Mouse (Mus musculus): ENCODE measurements at regions not wholly inside any gene's neighbourhood (a gene's known extent, or its start where the extent isn't known, plus 50 kb on each side); places are given as distances from the start of the nearest gene placed in this dataset.

DNA sequence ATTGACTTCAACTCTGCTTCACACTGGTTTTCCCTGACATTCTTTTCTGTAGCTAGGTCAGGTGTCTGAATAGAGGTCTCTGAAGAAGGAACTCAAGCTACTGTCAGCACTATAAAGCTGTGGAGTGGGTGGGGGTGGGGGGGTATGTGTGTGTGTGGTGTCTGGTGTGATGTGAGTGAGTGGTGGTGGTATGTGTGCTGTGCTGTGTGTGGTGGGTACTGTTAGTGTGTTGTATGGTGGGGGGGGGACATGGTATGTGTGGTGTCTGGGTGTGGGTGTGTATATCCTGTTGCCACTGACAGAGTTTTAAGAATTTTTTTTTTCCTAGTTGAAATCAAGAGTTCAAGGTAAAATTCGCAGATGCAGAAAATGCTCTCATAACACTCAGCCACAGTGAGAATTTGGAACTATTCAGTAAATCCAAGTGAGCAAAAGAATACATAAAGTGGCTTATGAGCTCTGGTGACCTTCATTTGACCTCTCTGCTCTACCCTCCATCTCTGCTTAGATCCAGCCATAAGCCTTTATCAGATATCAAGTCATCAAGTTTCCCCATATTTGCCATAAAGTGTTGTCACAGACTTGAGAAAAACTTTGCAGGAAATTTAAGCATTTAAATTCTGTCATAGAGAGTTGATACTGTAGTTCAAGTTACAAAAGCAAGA lies 194.2 kb downstream of the Mreg start:
- Histone ChIP-seq H3K27me3 (ENCODE audit: control insufficient read depth, insufficient read depth, low read length) (no peaks in the 10 kb centered on the region), H3K27ac (replicated peaks; ENCODE audit: low read depth, low read length) (no peak overlapping the region), H3K36me3 (ENCODE audit: control insufficient read depth, insufficient read depth, low read length) (no peaks in the 10 kb centered on the region), H3K9me3 (ENCODE audit: control insufficient read depth, low read length) (no peaks in the 10 kb centered on the region), H3K9ac (ENCODE audit: low read length) (no peak overlapping the region), H3K4me1 (ENCODE audit: control insufficient read depth, insufficient read depth, low read length) (peaks cover 7% of the 10 kb centered on the region; the same call in 1 of the 2 replicates), H3K4me2 (ENCODE audit: low read depth, severe bottlenecking) (no peak overlapping the region), H3K4me3 (ENCODE audit: low read depth, low read length) (no peak overlapping the region)
- no peak for DNase-seq (ENCODE audit: low spot score)
- 82% methylated on average over 1 of the region's 1 CpGs for WGBS
- no peak for ATAC-seq (ENCODE audit: insufficient number of reproducible peaks, low FRiP score, low TSS enrichment, low read depth)

DNA sequence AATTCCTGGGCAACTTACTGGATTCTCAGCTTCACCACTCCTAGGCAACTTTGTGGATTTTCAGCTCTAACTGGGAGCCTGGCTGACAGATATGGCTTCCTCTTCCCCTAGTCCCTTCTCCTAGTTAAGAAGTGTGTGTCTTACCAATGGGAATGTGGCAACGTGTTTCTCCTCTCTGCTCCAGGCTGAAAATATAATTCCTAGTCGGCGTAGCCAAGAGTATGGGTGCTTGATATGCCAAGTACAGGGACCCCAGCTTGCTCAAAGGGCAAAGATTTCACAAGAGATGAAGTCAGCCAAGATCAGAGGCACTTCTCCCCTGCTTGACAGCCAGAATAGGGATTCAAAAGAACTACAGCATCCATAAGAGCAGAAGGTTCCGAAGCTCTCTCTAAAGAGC lies 196.6 kb downstream of the Mreg start:
- H3K27me3 ChIP-seq (ENCODE audit: control insufficient read depth, insufficient read depth, low read length) = no peaks in the 10 kb centered on the region
- no peak for DNase-seq (ENCODE audit: low spot score)
- ATAC-seq (ENCODE audit: insufficient number of reproducible peaks, low FRiP score, low TSS enrichment, low read depth) = no peak
- H3K4me3 ChIP-seq (ENCODE audit: low read depth, low read length) = no peak overlapping the region
- no peaks in the 10 kb centered on the region for H3K9me3 ChIP-seq (ENCODE audit: control insufficient read depth, low read length)
- no peak overlapping the region for H3K27ac ChIP-seq (replicated peaks; ENCODE audit: low read depth, low read length)
- no peaks in the 10 kb centered on the region for H3K36me3 ChIP-seq (ENCODE audit: control insufficient read depth, insufficient read depth, low read length)
- H3K9ac ChIP-seq (ENCODE audit: low read length) = no peak overlapping the region
- peaks cover 7% of the 10 kb centered on the region; the same call in 1 of the 2 replicates for H3K4me1 ChIP-seq (ENCODE audit: control insufficient read depth, insufficient read depth, low read length)
- 93% methylated on average over 4 of the region's 4 CpGs for WGBS
- H3K4me2 ChIP-seq (ENCODE audit: low read depth, severe bottlenecking) = no peak overlapping the region

DNA sequence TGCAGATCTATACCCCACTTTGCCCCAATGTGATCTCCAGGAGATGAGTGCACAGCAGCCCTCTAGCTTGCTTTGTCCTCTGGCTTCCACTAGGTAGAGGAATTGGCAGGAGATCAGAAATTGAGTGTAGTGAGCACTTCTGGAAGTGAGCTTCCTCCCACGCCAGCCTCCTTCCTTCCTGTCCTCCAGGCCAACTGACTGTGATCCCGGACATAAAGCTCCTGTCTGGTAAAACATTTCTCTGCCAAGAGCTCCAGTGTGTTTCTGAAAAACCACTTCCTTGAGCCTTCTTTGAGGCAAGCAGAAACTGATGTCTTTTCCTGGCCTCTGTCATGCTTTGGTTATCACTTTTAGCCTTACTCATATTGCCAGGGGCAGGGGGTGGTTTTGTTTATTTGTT lies 197.5 kb downstream of the Mreg start:
- no peaks in the 10 kb centered on the region for H3K9me3 ChIP-seq (ENCODE audit: control insufficient read depth, low read length)
- ATAC-seq (ENCODE audit: insufficient number of reproducible peaks, low FRiP score, low TSS enrichment, low read depth) = no peak
- no peak overlapping the region for H3K4me2 ChIP-seq (ENCODE audit: low read depth, severe bottlenecking)
- H3K36me3 ChIP-seq (ENCODE audit: control insufficient read depth, insufficient read depth, low read length) = no peaks in the 10 kb centered on the region
- H3K27me3 ChIP-seq (ENCODE audit: control insufficient read depth, insufficient read depth, low read length) = no peaks in the 10 kb centered on the region
- H3K4me3 ChIP-seq (ENCODE audit: low read depth, low read length) = no peak overlapping the region
- H3K9ac ChIP-seq (ENCODE audit: low read length) = no peak overlapping the region
- no peak for DNase-seq (ENCODE audit: low spot score)
- H3K27ac ChIP-seq (replicated peaks; ENCODE audit: low read depth, low read length) = no peak overlapping the region
- 68% methylated on average over 2 of the region's 2 CpGs for WGBS
- peaks cover 7% of the 10 kb centered on the region; the same call in 1 of the 2 replicates for H3K4me1 ChIP-seq (ENCODE audit: control insufficient read depth, insufficient read depth, low read length)

DNA sequence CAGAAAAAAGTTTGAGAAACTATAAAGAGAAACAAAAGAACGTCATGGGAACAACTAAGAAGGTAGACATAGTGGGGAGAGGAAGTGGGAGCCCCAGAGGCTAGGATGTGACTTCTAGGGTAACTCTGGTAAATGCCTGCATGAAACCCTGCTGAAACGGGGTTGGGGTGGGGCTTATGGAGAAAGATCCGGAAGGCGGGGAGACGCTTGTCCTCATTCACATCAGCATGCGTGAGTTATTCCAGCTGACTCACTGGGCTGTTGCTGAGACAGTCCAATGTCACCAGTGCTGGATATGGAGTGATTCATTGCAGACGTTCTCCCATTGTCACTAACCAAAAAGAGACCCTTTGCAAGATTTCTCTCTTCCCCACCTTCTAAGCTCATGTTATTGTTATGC lies 198.2 kb downstream of the Mreg start:
- H3K27ac ChIP-seq (replicated peaks; ENCODE audit: low read depth, low read length) = no peak overlapping the region
- H3K27me3 ChIP-seq (ENCODE audit: control insufficient read depth, insufficient read depth, low read length) = no peaks in the 10 kb centered on the region
- H3K4me3 ChIP-seq (ENCODE audit: low read depth, low read length) = no peak overlapping the region
- no peaks in the 10 kb centered on the region for H3K36me3 ChIP-seq (ENCODE audit: control insufficient read depth, insufficient read depth, low read length)
- DNase-seq (ENCODE audit: low spot score) (no peak), ATAC-seq (ENCODE audit: insufficient number of reproducible peaks, low FRiP score, low TSS enrichment, low read depth) (no peak)
- H3K4me1 ChIP-seq (ENCODE audit: control insufficient read depth, insufficient read depth, low read length) = peaks cover 7% of the 10 kb centered on the region; the same call in 1 of the 2 replicates
- H3K9ac ChIP-seq (ENCODE audit: low read length) = no peak overlapping the region
- H3K4me2 ChIP-seq (ENCODE audit: low read depth, severe bottlenecking) = no peak overlapping the region
- WGBS = 95% methylated on average over 7 of the region's 7 CpGs
- no peaks in the 10 kb centered on the region for H3K9me3 ChIP-seq (ENCODE audit: control insufficient read depth, low read length)

DNA sequence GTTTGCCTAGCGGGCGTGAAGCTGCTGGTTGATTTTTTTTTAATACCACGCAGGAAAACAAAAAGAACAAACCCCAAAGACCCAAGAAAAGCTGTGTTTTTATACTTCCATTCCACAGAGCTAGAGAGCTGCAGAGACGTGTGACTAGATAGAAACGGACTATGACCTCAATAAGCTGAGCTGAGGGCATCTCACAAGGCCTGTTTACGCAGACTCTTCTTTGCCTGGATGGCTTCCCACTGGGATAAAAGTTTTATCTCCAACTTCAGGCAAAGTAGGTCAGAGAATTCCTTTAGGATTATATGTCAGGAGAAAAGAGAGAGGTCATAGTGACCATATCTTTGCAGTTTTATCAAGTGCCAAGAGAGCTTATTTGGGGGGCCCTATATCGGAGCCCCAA lies 199.4 kb downstream of the Mreg start:
- H3K9ac ChIP-seq (ENCODE audit: low read length) = no peak overlapping the region
- H3K4me2 ChIP-seq (ENCODE audit: low read depth, severe bottlenecking) = no peak overlapping the region
- H3K9me3 ChIP-seq (ENCODE audit: control insufficient read depth, low read length) = no peaks in the 10 kb centered on the region
- no peak for DNase-seq (ENCODE audit: low spot score)
- no peak for ATAC-seq (ENCODE audit: insufficient number of reproducible peaks, low FRiP score, low TSS enrichment, low read depth)
- 83% methylated on average over 7 of the region's 7 CpGs for WGBS
- peaks cover 3% of the 10 kb centered on the region; the same call in 1 of the 2 replicates for H3K4me1 ChIP-seq (ENCODE audit: control insufficient read depth, insufficient read depth, low read length)
- H3K27ac ChIP-seq (replicated peaks; ENCODE audit: low read depth, low read length) = no peak overlapping the region
- H3K27me3 ChIP-seq (ENCODE audit: control insufficient read depth, insufficient read depth, low read length) = no peaks in the 10 kb centered on the region
- H3K36me3 ChIP-seq (ENCODE audit: control insufficient read depth, insufficient read depth, low read length) = no peaks in the 10 kb centered on the region
- H3K4me3 ChIP-seq (ENCODE audit: low read depth, low read length) = no peak overlapping the region

DNA sequence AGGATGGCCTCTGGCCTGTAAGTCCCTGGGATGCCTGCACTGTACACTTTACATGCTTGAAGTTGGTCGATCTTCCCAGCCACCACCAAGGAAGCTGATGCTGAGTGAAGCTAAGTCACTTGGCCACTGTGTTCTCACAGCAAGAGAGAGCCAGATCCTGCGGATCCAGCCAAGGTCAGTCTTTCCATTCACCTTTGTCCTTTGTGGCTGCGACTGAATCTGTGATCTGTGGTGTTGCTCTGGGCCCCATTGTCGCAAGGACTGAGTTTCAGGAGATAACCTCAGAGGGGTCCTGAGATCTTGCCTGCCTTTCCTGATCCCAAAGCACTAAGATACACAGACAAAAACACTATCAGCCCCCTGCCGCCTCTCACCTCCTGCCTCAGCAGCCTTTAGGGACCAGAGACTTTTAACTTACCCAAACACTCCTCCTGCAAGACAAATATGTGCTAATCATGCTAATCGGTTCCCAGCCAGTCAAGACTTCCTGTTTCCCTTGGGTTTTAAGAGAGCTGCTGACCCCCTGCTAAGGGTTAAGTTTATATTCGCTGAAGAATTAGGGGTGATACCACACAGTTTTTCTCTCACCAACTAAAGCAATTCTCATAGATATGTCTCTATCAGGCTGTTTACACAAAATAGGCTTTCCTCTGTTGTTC lies 202.7 kb downstream of the Mreg start:
- no peaks in the 10 kb centered on the region for H3K27me3 ChIP-seq (ENCODE audit: control insufficient read depth, insufficient read depth, low read length)
- no peak overlapping the region for H3K4me2 ChIP-seq (ENCODE audit: low read depth, severe bottlenecking)
- DNase-seq (ENCODE audit: low spot score) (no peak), ATAC-seq (ENCODE audit: insufficient number of reproducible peaks, low FRiP score, low TSS enrichment, low read depth) (no peak)
- H3K9ac ChIP-seq (ENCODE audit: low read length) = no peak overlapping the region
- H3K9me3 ChIP-seq (ENCODE audit: control insufficient read depth, low read length) = no peaks in the 10 kb centered on the region
- no peak overlapping the region for H3K27ac ChIP-seq (replicated peaks; ENCODE audit: low read depth, low read length)
- 0 out of 2 replicates have a peak, but pooled peaks cover 4% of the 10 kb centered on the region for H3K4me1 ChIP-seq (ENCODE audit: control insufficient read depth, insufficient read depth, low read length)
- no peak overlapping the region for H3K4me3 ChIP-seq (ENCODE audit: low read depth, low read length)
- no peaks in the 10 kb centered on the region for H3K36me3 ChIP-seq (ENCODE audit: control insufficient read depth, insufficient read depth, low read length)
- 37% methylated on average over 7 of the region's 7 CpGs for WGBS

DNA sequence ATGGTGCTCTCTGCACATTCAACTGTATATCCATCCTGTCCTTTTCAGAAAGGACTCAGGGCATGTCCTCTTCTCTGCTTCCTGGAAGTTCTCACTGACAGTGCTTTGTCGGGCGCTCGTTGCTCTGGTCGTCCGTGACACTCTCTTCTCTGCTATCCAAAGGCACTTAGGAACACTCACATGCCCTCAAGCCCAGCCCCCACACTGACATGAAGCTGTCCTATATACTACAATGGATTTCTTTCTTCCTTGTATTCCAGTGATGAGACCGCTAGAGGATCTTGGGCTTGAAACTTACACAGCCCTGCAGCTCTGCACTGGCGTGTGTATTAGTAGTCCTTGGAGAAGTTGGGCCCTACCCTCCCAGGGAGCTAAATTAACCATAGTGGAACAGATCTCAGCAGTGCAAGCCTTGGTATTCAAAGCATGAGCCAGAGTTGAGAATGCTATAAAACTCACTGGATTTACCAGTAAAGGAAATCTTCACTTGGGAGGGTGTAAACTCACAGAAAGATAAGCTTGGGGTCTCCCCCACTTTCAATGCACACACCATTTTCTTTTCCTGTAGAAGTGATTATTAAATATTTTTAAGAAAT lies 205.3 kb downstream of the Mreg start:
- H3K4me2 ChIP-seq (ENCODE audit: low read depth, severe bottlenecking) = no peak overlapping the region
- no peaks in the 10 kb centered on the region for H3K27me3 ChIP-seq (ENCODE audit: control insufficient read depth, insufficient read depth, low read length)
- peaks cover 4% of the 10 kb centered on the region; the same call in 1 of the 2 replicates for H3K4me1 ChIP-seq (ENCODE audit: control insufficient read depth, insufficient read depth, low read length)
- no peaks in the 10 kb centered on the region for H3K9me3 ChIP-seq (ENCODE audit: control insufficient read depth, low read length)
- no peak for DNase-seq (ENCODE audit: low spot score)
- H3K36me3 ChIP-seq (ENCODE audit: control insufficient read depth, insufficient read depth, low read length) = no peaks in the 10 kb centered on the region
- 60% methylated on average over 7 of the region's 7 CpGs for WGBS
- no peak overlapping the region for H3K4me3 ChIP-seq (ENCODE audit: low read depth, low read length)
- no peak for ATAC-seq (ENCODE audit: insufficient number of reproducible peaks, low FRiP score, low TSS enrichment, low read depth)
- H3K9ac ChIP-seq (ENCODE audit: low read length) = no peak overlapping the region
- H3K27ac ChIP-seq (replicated peaks; ENCODE audit: low read depth, low read length) = no peak overlapping the region

DNA sequence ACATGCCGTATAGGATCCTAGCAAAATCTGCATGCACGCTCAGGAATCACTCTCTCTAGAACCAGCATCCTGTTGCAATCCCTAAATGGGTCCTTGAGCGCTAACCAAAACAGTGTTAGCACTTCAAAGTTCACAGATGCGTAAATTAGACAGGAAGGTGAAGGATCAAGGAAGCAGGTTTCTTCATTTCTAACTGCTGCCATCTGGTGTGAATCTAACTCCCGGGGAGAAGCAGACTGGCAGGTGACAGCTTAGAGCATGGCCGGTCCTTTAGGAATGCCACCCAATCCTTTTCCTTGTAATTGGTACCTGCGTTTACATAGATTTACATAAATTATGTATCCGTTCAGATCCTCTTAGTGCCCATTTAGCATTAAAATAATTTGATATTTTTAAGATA lies 206.2 kb downstream of the Mreg start:
- peaks cover 4% of the 10 kb centered on the region; the same call in 1 of the 2 replicates for H3K4me1 ChIP-seq (ENCODE audit: control insufficient read depth, insufficient read depth, low read length)
- no peaks in the 10 kb centered on the region for H3K36me3 ChIP-seq (ENCODE audit: control insufficient read depth, insufficient read depth, low read length)
- ATAC-seq (ENCODE audit: insufficient number of reproducible peaks, low FRiP score, low TSS enrichment, low read depth) = no peak
- H3K9ac ChIP-seq (ENCODE audit: low read length) = no peak overlapping the region
- no peak for DNase-seq (ENCODE audit: low spot score)
- H3K4me3 ChIP-seq (ENCODE audit: low read depth, low read length) = no peak overlapping the region
- H3K9me3 ChIP-seq (ENCODE audit: control insufficient read depth, low read length) = no peaks in the 10 kb centered on the region
- no peak overlapping the region for H3K27ac ChIP-seq (replicated peaks; ENCODE audit: low read depth, low read length)
- WGBS = 11% methylated on average over 8 of the region's 8 CpGs
- H3K4me2 ChIP-seq (ENCODE audit: low read depth, severe bottlenecking) = no peak overlapping the region
- no peaks in the 10 kb centered on the region for H3K27me3 ChIP-seq (ENCODE audit: control insufficient read depth, insufficient read depth, low read length)
